In genomic region chr14:78536281-78537165, GRCm38 (mm10) we compare ENCODE assay signal across 8 mouse cellular contexts. TPM values are rescaled to one million over a fixed set of nuclear protein-coding genes. Genes with fewer than 3 reads are reported as not detected.
DNase-seq lines count a peak whose midpoint lies in the region; ATAC-seq and TF ChIP-seq lines count a peak whose summit lies in the region.

Gene Akap11, minus strand, starts transcription at chr14:78536808.

- no peak for TF ChIP-seq CTCF in bone marrow, adult 2 months (IDR thresholded peaks at IDR 0.05; ENCODE audit: control insufficient read depth, insufficient read depth, low read length)

- peak within 1 kb of the TSS; percentile 81 for H3K4me3 ChIP-seq in bone marrow, adult 2 months (replicated peaks; ENCODE audit: control insufficient read depth, low read depth, low read length)
- peak within 1 kb of the TSS; percentile 91 for H3K4me3 ChIP-seq in embryonic facial prominence, embryonic 15.5 days (replicated peaks)
- H3K4me3 ChIP-seq in kidney, embryonic 14.5 days (ENCODE audit: low read length): peak within 1 kb of the TSS; percentile 90

- H3K27me3 ChIP-seq in embryonic facial prominence, embryonic 15.5 days: no peaks in the 10 kb centered on the region
- H3K27me3 ChIP-seq in kidney, embryonic 14.5 days (ENCODE audit: control insufficient read depth, insufficient read depth, low read length): no peaks in the 10 kb centered on the region

- H3K4me2 ChIP-seq in embryonic facial prominence, embryonic 15.5 days (replicated peaks): peak within 1 kb of the TSS; percentile 72
- H3K4me2 ChIP-seq in kidney, embryonic 14.5 days (replicated peaks; ENCODE audit: low read depth, low read length): peak within 1 kb of the TSS; percentile 64

- peak within 1 kb of the TSS; percentile 75 for H3K27ac ChIP-seq in bone marrow, adult 2 months (ENCODE audit: control insufficient read depth, insufficient read depth, low read depth, low read length, poor library complexity)
- H3K27ac ChIP-seq in embryonic facial prominence, embryonic 15.5 days (replicated peaks): peak within 1 kb of the TSS; percentile 86
- H3K27ac ChIP-seq in kidney, embryonic 14.5 days (ENCODE audit: low read depth, low read length): peak within 1 kb of the TSS; percentile 83

- DNase-seq in 416B (ENCODE audit: low read depth): peak; percentile 96
- DNase-seq in heart, adult 9 months (ENCODE audit: low spot score in 2 of 2): peak; percentile 96
- DNase-seq in liver: peak; percentile 91
- DNase-seq in spleen, postnatal 4 days (ENCODE audit: low spot score in 2 of 2): peak; percentile 86 to 93

- H3K4me1 ChIP-seq in bone marrow, adult 2 months (ENCODE audit: control insufficient read depth, insufficient read depth, low read length): peaks cover 1% of the 10 kb centered on the region; the same call in 1 of the 2 replicates
- peaks cover 11% of the 10 kb centered on the region for H3K4me1 ChIP-seq in embryonic facial prominence, embryonic 15.5 days
- H3K4me1 ChIP-seq in kidney, embryonic 14.5 days (ENCODE audit: control insufficient read depth, insufficient read depth, low read length): peaks cover 17% of the 10 kb centered on the region; the same call in 1 of the 2 replicates

- peak within 1 kb of the TSS; percentile 92 for H3K9ac ChIP-seq in embryonic facial prominence, embryonic 15.5 days
- H3K9ac ChIP-seq in kidney, embryonic 14.5 days (ENCODE audit: low read depth, low read length): peak within 1 kb of the TSS; percentile 91

- peak; percentile 46; the same call in 1 of the 2 replicates for TF ChIP-seq POLR2A in bone marrow, adult 2 months (IDR thresholded peaks at IDR 0.05; ENCODE audit: borderline replicate concordance, control insufficient read depth, low read depth, low read length)

- H3K36me3 ChIP-seq in embryonic facial prominence, embryonic 15.5 days: no peaks in the 10 kb centered on the region
- no peaks in the 10 kb centered on the region for H3K36me3 ChIP-seq in kidney, embryonic 14.5 days (ENCODE audit: control insufficient read depth, insufficient read depth, low read length)

- under 1% methylated on average over 82 of the region's 82 CpGs for WGBS in bone marrow, adult 2 months
- under 1% methylated on average over 79 of the region's 82 CpGs for WGBS in embryonic facial prominence, embryonic 15.5 days
- WGBS in kidney, embryonic 14.5 days: under 1% methylated on average over 77 of the region's 82 CpGs

- H3K9me3 ChIP-seq in embryonic facial prominence, embryonic 15.5 days (replicated peaks): no peaks in the 10 kb centered on the region
- H3K9me3 ChIP-seq in kidney, embryonic 14.5 days (ENCODE audit: control insufficient read depth, low read length): no peaks in the 10 kb centered on the region

- peak; percentile 93 for ATAC-seq in embryonic facial prominence, embryonic 15.5 days (ENCODE audit: insufficient number of reproducible peaks, low FRiP score, low TSS enrichment, low read depth)
- ATAC-seq in kidney, embryonic 14.5 days (ENCODE audit: low FRiP score, low TSS enrichment): peak; percentile 96
- peak; percentile 94 for ATAC-seq in monocyte, adult 5-6 weeks (replicated peaks; ENCODE audit: insufficient number of reproducible peaks, low FRiP score, low TSS enrichment, poor library complexity, severe bottlenecking)

RNA-seq across cellular contexts. Expression of gene Akap11, which starts in this region (rescaled TPM):
- polyA plus RNA-seq in bone marrow, adult 2 months (2011; ENCODE audit: insufficient read depth, insufficient read length, low replicate concordance, missing spikeins): 7.6 and 9.1 TPM in 2 replicates
- 16.8 and 19.1 TPM in 2 replicates for polyA plus RNA-seq in embryonic facial prominence, embryonic 15.5 days (2015; fragmentation: Nextera tagmentation; extraction: Ambion mirVana)
- 17.7 and 19.7 TPM in 2 replicates for polyA plus RNA-seq in kidney, embryonic 14.5 days (2014; fragmentation: Nextera tagmentation; extraction: Ambion mirVana)
- 23.1 to 41.9 TPM (median 32.7 TPM) in 3 replicates for total RNA-seq in monocyte, adult 5-6 weeks (2017)

Comparison
In these comparisons a context has a peak if more than half of its experiments do, and no peak if none do; other contexts are left out.
1. Peak in every context shown above with its lines: DNase-seq, ATAC-seq, H3K4me3 ChIP-seq and H3K27ac ChIP-seq.